Mouse (Mus musculus): ENCODE measurements at regions not wholly inside any gene's neighbourhood (a gene's known extent, or its start where the extent isn't known, plus 50 kb on each side); places are given as distances from the start of the nearest gene placed in this dataset.
A peak's percentile ranks its signal among the peaks of the same experiment; 100 is the strongest.

GRCm38 (mm10) chr17:87531411-87532157 lies 84.8 kb upstream of the Calm2 start:
- peak; percentile 54 for DNase-seq (ENCODE audit: low spot score)

- DNase-seq (ENCODE audit: low spot score): peak; percentile 23
Measured at GRCm38 (mm10) chr17:87532158-87532545, 85.4 kb upstream of the Calm2 start.

GRCm38 (mm10) chr17:87532762-87533161 lies 86.0 kb upstream of the Calm2 start:
- no peak for DNase-seq (ENCODE audit: low spot score)

GRCm38 (mm10) chr17:87549568-87549967 lies 86.2 kb upstream of the Epcam start:
- no peak for DNase-seq (ENCODE audit: low spot score)

- peak; percentile 59 for DNase-seq (ENCODE audit: low spot score)
Measured at GRCm38 (mm10) chr17:87550518-87551164, 85.1 kb upstream of the Epcam start.

- peak; percentile 24 for DNase-seq (ENCODE audit: low spot score)
Measured at GRCm38 (mm10) chr17:87554561-87554960, 81.2 kb upstream of the Epcam start.

- DNase-seq (ENCODE audit: low spot score): no peak
Measured at GRCm38 (mm10) chr17:87558419-87558818, 77.4 kb upstream of the Epcam start.

GRCm38 (mm10) chr17:87559641-87560040 lies 76.1 kb upstream of the Epcam start:
- DNase-seq (ENCODE audit: low spot score): no peak

GRCm38 (mm10) chr17:87560923-87561322 lies 74.9 kb upstream of the Epcam start:
- DNase-seq (ENCODE audit: low spot score): no peak

GRCm38 (mm10) chr17:87563375-87563774 lies 72.4 kb upstream of the Epcam start:
- no peak for DNase-seq (ENCODE audit: low spot score)

GRCm38 (mm10) chr17:87565631-87566030 lies 70.1 kb upstream of the Epcam start:
- no peak for DNase-seq (ENCODE audit: low spot score)

GRCm38 (mm10) chr17:87566296-87566695 lies 69.5 kb upstream of the Epcam start:
- no peak for DNase-seq (ENCODE audit: low spot score)

- no peak for DNase-seq (ENCODE audit: low spot score)
Measured at GRCm38 (mm10) chr17:87566996-87567395, 68.8 kb upstream of the Epcam start.

GRCm38 (mm10) chr17:87567475-87567874 lies 68.3 kb upstream of the Epcam start:
- no peak for DNase-seq (ENCODE audit: low spot score)

- no peak for DNase-seq (ENCODE audit: low spot score)
Measured at GRCm38 (mm10) chr17:87569981-87570380, 65.8 kb upstream of the Epcam start.

- peak; percentile 56 for DNase-seq (ENCODE audit: low spot score)
Measured at GRCm38 (mm10) chr17:87570676-87571344, 65.0 kb upstream of the Epcam start.

- peak; percentile 95 for DNase-seq (ENCODE audit: low spot score)
Measured at GRCm38 (mm10) chr17:87571345-87571932, 64.3 kb upstream of the Epcam start.

- DNase-seq (ENCODE audit: low spot score): no peak
Measured at GRCm38 (mm10) chr17:87583575-87583974, 52.2 kb upstream of the Epcam start.

GRCm38 (mm10) chr17:87585355-87585754 lies 50.4 kb upstream of the Epcam start:
- no peak for DNase-seq (ENCODE audit: low spot score)

Measured in embryo, embryonic 10.5 days (tissue).